Mouse (Mus musculus) frontal cortex, postnatal 25 days (tissue): Measurements from ENCODE around the gene Gm37240.

ENCODE experiments used
- DNase-seq, 2 experiments: peaks; one replicate each; pipeline ENCODE4 v3.0.0; 2022; ENCODE audit warnings: low spot score in 2 of 2

The Gm37240 gene

DNA sequence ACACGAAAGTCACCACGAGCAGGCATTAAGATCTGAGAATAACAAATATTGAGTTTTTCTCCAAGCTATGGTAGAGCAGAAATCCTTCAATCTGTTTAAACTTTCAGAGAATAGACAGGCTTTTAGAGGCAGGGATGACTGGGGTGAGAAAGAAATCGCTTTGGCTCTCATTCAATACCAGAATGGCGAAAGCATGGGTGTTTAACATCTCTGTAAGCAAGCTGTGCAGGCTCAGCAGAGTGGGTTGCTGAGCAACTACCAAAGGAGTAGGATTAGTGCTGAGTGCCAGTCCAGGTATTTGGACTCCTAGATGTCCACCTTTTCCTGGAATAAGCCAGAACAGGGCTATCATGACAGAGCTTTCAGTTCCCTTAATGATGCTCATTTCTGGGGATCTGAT is 753.8 kb downstream of the Gm37240 start:
- DNase-seq, result no peak

DNA sequence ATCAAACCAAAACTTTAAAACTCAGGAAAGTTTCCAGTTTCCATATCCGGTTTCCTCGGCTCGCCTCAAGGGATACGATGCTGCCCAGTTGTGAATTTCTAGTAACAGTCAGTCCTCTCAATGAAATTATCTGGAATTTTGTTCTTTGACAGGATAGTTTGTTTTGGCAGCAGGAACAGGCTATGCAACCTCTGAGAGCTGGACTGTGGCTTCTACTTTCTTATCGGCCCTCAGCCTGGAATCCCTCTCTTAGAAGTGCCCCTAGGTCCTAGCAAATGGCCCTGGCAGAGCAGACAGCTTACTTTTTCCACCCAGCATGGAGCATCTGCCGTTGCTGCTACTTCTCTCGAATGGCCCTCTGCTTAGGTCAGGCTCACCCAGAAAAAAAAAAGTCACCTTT is 755.4 kb downstream of the Gm37240 start:
- DNase-seq, result no peak

DNA sequence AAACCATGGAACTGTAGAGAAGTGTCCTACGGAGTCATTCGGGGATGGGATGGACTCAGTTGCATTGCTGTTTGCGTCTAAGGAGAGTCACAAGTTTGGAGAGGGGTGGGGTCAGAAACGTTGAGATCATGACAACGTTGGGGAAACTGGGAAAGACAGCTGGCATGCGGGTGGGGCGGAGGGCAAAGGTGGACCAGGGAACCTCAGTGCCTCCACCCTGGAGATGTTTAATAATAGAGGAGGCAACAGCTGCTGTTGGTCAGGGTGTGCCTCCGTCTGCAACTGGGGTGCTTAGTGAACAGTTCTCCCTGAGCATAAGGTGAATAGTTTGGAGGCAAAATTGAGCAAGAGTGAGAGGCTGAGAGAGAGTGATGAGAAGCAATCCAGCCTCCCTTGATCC is 758.8 kb downstream of the Gm37240 start:
- no peak for DNase-seq

DNA sequence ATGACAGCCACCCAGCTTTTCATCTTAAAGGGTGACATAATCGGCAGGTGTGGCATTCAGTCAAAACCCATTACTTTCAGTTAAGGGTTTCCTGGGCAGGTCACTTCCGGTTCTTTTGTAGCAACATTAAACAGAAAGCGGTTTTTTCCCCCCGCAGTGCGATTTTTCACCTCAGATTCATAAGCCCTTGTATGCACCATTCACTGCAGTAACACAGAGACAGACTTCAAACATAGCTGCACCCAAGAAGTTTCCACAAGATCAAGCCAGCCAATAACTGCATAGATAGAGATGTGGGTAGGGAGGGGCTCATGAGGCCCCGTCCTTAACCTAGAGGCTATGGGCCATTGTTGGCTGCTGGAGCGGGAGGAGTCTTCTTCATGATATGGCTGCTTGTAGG is 760.3 kb downstream of the Gm37240 start:
- no peak for DNase-seq

DNA sequence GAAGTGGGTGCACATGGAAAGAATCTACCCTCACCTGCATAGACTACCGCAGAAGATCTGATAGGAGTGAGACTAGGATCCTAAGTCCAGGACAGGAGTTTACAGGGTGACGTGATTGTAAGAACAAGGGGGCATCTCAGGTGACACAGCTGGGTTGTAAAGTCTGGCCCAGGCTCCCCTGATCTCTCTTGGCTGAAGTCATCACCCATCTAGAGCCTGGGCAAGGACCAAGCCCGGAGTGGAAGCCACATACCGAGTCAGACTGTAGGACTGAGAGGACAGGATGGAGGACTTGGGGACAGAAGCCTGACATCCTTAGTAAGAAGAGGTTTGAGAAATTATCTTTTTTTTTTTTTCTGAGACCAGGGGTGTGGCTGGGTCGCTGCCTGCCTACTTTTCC is 761.8 kb downstream of the Gm37240 start:
- no peak for DNase-seq

DNA sequence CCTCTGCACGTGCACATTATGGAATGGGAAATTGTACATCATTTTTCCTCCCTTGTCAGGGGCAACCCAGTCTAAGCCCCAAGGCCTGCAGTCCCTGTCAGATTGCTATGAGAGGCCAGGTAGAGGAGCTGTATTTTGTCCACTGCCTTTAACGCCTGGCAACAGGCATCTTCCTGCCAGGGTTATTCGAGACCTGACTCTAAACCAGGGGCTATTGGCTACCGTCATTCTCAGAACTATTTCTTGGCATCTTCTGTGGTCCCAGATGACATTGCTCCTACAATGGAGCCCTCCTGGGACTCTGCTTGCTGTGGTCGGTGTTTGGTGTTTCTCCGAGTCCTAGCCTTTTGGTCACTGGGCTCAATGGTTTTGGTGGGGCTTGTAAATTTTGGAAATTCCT is 762.4 kb downstream of the Gm37240 start:
- DNase-seq, result no peak

DNA sequence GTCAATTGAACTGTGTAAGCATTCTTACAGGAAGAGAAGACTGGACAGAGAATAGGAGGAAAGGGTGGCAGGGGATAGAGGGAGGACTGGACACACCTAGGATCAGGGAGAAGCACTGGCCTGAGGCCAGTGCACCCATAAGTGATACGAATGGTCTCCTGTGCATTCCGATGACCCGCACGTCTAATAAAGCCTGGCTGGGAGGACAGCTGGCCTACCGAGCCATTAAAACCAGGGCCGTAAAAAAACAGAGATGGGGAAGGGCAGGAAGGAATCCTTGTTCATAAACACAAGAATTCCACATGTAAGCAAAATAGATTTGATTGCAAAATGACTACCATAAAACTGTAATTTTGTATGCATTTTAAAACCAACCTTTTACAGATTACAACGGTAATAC is 762.9 kb downstream of the Gm37240 start:
- no peak for DNase-seq

DNA sequence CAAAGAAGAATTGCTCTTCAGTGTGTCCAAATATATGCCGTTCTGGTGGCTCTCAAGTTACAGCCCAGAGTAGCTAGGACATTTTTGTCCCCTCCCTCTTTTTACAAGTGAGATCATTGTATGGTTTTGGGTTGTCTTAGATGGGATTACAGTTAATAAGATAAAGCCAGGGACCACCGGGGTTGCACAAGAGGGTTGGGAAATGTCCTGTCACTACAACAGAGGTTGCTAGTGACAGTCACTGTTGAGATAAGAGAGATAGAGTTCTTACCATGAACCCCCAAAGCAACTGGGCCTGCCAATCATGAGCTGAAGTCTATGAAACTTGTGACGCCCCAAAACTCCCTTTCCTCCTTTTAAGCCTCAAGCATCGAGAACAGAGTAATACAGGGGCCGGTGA is 769.6 kb downstream of the Gm37240 start:
- DNase-seq, result no peak

DNA sequence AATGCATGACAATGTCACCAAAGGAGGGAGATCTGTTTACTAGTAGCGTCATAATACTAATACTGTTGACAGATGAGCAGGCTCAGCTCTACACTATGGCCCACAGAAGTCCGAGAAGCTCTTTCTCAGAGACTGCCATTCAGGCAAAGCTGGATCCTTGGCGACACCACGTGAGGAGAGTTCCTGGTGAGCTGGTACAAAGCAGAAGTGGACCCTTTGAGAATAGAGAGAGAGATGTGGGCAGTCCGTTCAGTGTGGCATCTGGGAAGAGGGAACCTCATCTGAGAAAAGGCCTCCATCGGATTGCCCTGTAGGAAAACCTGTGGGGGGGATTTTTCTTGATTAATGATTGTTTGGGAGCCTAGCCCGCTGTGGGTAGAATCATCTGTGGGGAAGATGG is 770.3 kb downstream of the Gm37240 start:
- DNase-seq, result no peak

DNA sequence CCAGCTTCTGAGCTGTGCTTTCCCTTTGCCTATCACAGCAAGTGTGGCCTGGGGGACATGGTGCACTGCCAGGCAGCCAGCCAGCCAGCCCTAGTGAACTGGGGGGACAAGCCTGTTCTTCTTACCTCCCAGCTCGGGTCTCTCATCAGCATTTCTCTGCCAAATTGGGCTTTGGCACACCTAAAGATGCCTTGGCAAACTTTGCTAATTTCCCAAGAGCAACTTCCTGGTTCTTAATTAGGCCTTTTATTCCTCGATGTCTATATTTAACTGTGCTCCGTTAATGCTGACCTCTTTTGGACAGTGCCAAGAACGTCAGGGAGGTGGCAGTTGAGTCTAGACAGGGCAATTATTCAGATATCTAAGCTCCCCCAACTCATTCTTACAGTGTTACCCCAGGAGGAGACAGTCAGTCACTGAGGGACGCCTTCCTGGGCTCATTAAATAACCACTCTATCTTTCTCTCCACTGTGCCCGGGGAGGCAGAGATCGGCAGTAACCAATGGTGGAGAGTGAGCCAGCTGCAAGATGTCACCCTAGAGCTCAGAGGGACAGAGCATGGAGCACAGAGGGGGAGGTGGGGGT is 771.3 kb downstream of the Gm37240 start:
- no peak for DNase-seq

DNA sequence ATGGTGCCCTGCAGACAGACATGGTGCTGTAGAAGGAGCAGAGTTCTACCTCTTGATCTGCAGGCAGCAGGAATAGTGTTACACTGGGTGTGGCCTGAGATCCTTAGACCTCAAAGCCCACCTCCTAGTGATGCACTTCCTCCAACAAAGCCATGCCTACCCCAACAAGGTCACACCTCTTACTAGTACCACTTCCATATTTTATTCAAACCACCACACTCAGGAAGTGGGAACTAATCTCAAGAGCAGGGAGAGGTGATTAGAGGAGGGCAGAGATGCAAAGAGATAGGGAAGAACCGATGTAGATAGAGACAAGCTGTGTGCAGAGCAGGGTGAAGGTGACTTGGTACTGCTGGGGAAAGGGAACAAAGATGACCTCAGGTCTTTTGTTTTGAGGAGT is 773.8 kb downstream of the Gm37240 start:
- DNase-seq, result no peak

DNA sequence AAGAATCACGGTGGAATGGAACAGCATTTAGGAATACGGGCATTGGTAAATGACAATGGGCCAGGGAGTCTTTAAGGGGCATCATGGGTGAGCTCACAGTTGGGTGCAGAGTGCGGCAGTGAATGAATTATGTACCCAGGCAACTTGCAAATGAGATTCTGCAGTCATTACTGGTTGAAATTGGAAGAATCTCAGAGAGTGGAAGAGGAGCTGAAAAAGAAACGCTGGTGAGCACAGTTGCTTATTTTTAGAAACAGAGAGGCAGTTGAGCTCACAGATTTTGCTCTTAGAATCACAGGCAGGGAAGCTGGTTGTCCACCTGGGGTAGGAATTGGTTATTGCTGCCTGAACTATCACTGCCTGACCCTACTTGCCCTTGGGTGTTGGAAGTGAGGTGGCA is 776.6 kb downstream of the Gm37240 start:
- no peak for DNase-seq

DNA sequence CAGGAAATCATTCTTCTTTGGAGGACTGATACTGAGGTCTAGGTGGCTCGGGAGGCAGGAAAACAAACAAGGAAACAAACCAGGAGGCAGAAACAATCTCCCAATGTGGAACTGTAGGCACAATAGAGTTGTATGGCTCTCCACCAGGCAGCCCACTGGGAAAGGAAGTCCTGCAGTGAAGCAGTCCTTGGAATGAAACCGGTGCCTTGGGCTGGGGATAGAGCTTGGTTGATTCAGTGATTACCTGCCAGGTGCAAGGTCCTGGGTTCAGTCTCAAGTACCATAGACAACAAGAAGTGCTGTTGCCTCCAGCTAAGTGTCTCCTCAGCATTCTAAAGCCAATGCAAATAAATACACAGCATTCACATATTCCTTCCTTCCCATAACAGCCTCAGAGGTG is 778.1 kb downstream of the Gm37240 start:
- DNase-seq, result no peak

DNA sequence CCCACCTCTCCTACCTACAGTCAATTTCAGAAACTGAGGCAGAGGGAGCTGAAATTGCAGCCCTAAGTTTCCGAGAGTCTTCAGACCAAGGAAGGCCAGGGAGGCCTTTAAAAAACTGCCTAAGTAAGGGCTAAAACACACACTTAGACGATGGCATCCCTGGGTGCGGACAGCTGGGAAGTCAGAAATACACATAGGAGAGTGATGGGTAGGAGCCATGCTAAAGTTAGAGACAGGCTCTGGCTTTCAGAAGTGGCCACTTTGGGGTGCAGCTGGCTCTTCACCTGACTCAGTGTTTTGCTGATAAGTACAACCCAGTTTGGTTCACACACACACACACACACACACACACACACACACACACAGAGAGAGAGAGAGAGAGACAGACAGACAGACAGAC is 778.9 kb downstream of the Gm37240 start:
- DNase-seq, result no peak

DNA sequence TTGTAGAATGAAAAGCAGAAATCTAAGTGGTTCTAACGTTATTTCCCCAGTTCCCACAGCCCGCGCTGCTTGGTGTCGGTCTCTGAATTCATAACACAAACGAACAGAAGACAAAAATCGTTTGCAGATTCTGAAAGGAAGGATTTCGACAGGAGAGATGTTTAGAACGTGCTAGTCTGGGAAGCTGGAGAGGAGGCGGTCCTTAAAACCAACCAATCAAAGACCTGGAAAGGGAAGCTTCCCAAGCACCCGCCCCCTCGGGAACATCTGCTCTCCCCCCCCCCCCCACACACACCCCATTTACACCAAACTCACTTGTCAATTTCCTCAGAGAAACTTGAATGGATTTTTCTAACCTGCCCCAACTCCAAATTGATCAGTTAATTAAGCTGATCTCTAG is 780.4 kb downstream of the Gm37240 start:
- DNase-seq, result no peak

DNA sequence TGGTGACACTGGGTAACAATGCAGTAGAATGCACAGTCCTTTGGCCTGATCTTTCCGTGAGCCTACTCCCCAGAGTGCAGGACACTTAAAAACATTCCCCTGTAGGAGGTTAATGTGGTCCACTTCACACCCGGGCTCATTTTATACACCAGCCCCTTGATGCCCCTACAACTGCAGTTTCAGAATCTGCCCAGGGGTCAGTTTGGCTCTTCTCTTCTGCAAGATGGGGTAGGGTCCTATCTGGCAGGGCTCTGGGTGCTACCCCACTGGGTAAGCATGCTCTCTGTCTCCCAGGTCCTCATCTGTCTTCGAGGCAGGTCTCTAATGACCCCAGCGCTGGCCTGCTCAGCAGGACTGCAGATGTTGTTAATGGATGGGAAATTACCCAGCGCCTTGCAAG is 783.0 kb downstream of the Gm37240 start:
- DNase-seq, result no peak

DNA sequence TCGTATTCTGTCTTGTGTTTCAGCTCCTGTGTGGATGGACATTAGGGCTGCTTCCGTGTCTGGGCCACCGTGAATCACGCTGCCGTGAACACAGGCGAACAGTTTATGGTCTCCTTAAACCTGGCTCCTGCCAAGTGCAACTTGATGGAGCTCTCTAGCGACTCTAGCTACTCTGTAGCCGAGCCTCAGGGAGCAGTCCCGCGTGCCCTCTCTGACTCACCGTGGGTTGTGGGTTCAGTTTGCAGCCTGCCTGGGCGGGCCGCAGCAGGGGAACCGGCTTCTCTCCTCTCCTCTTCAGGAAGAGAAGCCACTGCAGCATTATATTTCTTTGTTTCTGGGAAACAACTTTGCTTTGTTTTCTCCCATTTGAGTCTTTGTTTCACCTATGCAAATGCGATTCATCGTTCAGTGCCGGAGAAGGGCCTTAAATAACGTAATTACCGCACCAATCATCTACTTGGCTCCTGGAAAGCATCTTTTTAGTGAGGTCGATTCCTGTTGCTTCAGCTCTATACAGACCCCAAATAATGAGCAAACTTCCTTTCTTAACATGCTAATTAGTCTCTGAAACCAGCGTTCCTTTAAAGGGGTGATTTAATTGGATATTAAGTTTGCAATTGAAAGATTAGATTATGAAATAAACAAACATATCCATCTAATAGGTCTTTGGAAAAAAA is 806.3 kb downstream of the Gm37240 start:
- DNase-seq, result no peak

DNA sequence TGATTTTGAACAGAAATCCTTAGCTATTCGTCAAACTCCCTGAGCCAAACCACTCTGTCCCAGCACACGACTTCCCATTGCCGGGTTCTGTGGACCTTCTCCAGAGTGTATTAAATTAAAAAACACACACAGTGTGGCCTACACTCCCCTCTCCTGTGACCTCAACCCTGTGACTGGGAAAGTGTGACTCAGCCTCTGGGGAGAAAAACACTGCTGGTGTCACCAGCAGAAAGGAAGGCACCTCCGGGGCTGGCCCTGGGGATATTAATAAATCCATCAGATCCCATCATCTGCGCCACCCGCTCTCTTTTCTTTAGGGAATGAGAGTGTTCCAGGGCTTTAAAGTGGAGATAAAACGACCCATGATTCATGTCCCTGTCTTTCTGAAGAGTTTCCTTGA is 823.2 kb downstream of the Gm37240 start:
- DNase-seq, result no peak

DNA sequence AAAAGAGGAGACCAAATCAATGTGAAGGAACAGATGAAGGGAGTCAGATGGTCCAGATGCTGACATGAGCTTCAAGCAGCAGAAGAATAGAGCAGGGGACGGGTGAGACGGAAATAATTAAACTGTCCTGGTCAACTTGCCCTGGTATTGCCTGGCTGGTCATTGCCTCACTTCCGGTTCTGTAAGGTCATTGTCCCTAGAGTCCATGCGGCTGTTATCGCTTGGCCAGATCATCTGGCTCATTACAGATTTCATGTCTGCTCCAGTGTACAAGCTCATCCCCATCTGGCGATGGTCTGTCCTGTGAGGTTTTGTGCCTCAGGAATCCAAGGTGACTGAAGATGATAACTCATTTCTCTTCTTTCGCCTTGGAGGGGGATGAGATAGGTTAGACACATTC is 827.2 kb downstream of the Gm37240 start:
- DNase-seq, result no peak

DNA sequence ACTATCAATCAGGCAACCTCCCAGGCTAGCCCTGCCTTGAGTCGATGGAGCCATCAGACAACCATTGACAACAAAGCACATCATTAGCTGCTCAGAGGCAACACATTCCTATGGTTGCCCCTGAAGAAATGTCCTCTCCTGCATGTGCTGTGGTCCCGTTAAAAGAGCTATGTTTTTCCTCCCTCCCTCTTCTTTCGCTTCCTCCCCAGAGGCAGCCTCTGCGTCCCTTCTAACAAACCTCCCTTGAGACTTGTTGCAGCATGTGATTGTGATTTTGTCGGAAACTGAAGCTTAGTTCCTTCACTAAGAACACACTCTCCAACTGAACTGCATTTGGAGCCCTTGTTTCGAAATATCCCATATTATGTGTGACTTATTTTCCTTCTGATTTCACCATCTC is 830.1 kb downstream of the Gm37240 start:
- no peak for DNase-seq

DNA sequence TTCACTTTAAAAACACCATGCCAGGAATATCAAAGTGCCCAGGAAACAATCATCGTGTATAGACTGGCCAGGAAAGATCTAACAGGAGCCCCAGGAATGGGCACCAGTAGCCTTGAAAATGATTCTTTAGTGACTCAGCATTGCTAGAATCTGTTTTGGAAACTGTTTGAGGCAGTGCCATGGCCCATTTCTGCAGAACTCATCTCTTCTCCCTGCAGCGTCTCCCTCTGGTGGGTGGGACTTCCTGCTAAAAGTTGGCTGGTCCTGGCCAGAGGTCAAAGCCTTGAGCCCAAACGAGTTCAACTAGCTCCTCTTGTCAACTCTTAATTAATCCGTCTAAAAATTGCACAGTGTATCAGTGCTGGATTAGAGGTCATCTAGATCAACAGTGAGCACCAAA is 833.8 kb downstream of the Gm37240 start:
- no peak for DNase-seq

DNA sequence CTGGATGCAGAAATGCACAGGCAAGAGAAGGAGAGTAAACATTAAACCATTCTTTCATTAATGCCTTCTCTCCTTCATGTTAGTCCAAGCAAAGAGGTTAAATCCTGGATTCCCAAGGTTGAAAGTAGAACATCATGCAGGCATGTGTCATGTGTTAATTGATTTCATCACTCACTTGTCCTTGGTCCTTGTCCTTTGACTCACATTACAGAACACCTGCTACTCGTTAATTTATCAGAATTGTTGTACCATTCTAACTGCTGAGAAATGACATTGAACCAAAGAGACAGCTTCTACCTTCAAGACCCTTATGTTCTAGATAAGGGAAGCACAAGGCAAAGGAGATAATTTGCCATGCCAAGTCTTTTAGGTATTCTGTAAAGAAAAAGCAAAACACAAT is 835.1 kb downstream of the Gm37240 start:
- no peak for DNase-seq

DNA sequence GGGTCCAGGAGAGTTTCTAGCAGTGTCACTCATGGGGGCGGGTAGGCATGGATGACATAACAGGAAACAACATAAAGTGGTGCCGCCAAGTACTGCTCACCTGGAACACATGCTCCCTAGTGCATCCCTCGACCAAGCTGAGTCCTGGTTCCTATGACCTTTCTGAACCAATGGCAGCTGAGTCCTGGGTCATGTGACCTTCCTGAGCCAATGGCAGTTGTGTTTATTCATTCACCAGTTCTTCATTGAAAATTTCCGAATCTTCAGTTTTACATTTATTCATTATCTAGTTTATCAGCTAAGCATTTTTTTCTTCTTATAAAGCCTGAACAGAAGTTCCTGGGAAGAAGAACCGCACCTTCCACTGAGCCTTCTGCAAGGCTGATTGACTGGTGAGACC is 838.7 kb downstream of the Gm37240 start:
- DNase-seq, result no peak

DNA sequence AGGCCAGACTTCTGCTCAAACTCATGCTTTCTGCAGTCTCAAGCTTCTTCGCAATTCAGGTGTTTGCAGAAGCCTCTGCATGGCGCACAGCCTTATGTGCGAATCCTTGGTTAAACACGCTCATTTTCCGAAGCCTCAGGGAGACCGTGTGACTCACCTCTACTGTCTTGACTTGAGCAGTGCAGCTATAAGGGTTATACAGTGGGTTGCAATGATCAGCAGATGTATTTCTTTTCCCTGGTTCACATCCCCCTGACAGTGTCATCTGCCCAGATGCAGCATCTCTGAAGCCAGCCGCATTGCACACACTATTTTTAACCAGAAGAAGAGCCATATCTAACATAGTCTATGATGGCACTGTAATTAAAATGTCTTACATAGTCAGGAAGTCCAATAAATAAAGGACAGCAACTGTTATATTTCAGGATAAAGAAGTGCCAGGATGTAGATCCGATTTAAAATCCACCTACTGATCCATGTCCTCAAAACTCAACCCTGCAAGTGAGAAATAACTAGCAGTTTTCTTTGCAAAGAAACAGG is 843.6 kb downstream of the Gm37240 start:
- DNase-seq, result no peak
